ENCODE assay signal across 21 mouse cellular contexts in genomic region chr8:115038426-115038825, GRCm38 (mm10).
DNase-seq lines count a peak whose midpoint lies in the region; ATAC-seq lines count a peak whose summit lies in the region.
"Had no signal": no experiment of that assay in that cellular context is flagged by ENCODE, and none has a peak within 500 bp of the region (broad histone marks: within the 10 kb centered on the region; RNA-seq: fewer than 3 reads in every experiment).

No protein-coding gene starts in this region.

- peak; percentile 7 for DNase-seq in cerebellum, adult 9-11 months
- DNase-seq in cerebellum, postnatal 25 days = no peak
- peak; percentile 25 to 43 for DNase-seq in kidney, postnatal 4 days
- DNase-seq in kidney, postnatal 25 days = no peak
- DNase-seq in ZHBTc4 (ENCODE audit: low read depth, low spot score) = peak; percentile 16
- DNase-seq in retina, postnatal 1 day = peak; percentile 45
- no peak for DNase-seq in natural killer cell, adult 2 months (ENCODE audit: low spot score in 2 of 2)
- DNase-seq: adrenal gland, adult 8-10 months; adrenal gland, postnatal 25 days; cerebellum, adult 18-20 months; cerebellum, adult 9-10 months; cerebellum, postnatal 36 days; embryo, embryonic 11 days; forebrain, postnatal 0 days; gastrocnemius, adult 2 months; gastrocnemius, postnatal 14 days; heart, adult 11 months had no signal

- ATAC-seq in megakaryocyte, adult 5-6 weeks (ENCODE audit: poor library complexity, severe bottlenecking) = no peak
- ATAC-seq: activated CD4-positive, CD25-positive, alpha-beta regulatory T cell, adult 4 months; forebrain, embryonic 14.5 days; forebrain, postnatal 0 days; Patski had no signal

Comparison
In these comparisons a context has a peak if more than half of its experiments do, and no peak if none do; other contexts are left out.
1. DNase-seq: peak in cerebellum, adult 9-11 months (single experiment), kidney, postnatal 4 days (2 of 2), ZHBTc4 (single experiment) and retina, postnatal 1 day (single experiment); none in cerebellum, postnatal 25 days (0 of 2), kidney, postnatal 25 days (0 of 2) and natural killer cell, adult 2 months (0 of 2).